Mouse (Mus musculus): ENCODE measurements around the gene Uspl1.

DNA sequence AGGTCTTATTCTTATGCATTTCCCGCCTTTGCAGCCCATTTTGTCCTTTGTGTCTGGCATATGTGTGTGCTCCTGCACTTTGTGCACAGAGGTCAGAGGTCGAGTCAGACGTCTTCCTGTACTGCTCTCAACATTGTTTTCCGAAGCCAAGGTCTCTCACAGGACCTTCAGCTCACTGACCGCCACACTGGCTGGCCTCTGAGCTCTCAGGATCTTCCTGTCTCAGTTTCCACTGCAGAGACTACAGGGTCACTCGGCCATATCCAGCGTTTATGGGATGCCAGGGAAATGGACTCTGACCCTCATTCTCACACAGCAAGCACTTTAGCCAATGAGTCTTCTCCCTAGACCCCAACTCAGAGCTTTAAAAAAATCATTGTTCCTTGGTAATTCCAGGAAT is 19.3 kb upstream of the Uspl1 start:
- TF ChIP-seq POLR2A (IDR thresholded peaks at IDR 0.05; ENCODE audit: insufficient read length, low read depth): no peak
- no peak for TF ChIP-seq MYOG (IDR thresholded peaks at IDR 0.05; ENCODE audit: control insufficient read depth in 1 of 3, insufficient read depth in 1 of 3, insufficient read length in 2 of 3, low read depth in 2 of 3)
- TF ChIP-seq USF1 (IDR thresholded peaks at IDR 0.05; ENCODE audit: low read depth): no peak
- TF ChIP-seq MAX (IDR thresholded peaks at IDR 0.05; ENCODE audit: low read depth): no peak
- no peak for TF ChIP-seq CEBPB (IDR thresholded peaks at IDR 0.05; ENCODE audit: insufficient read depth, poor library complexity, severe bottlenecking)
- TF ChIP-seq POLR2AphosphoS2 (IDR thresholded peaks at IDR 0.05; ENCODE audit: insufficient read length, low read depth): no peak
- TF ChIP-seq REST (IDR thresholded peaks at IDR 0.05; ENCODE audit: insufficient read depth, insufficient read length): no peak
